Mouse (Mus musculus): ENCODE data around the gene Selenom. TPM values are rescaled to one million over a fixed set of nuclear protein-coding genes. Genes with fewer than 3 reads are reported as not detected.

Gene Selenom
- total RNA-seq, 2 experiments from 2014 or later: not detected

DNA sequence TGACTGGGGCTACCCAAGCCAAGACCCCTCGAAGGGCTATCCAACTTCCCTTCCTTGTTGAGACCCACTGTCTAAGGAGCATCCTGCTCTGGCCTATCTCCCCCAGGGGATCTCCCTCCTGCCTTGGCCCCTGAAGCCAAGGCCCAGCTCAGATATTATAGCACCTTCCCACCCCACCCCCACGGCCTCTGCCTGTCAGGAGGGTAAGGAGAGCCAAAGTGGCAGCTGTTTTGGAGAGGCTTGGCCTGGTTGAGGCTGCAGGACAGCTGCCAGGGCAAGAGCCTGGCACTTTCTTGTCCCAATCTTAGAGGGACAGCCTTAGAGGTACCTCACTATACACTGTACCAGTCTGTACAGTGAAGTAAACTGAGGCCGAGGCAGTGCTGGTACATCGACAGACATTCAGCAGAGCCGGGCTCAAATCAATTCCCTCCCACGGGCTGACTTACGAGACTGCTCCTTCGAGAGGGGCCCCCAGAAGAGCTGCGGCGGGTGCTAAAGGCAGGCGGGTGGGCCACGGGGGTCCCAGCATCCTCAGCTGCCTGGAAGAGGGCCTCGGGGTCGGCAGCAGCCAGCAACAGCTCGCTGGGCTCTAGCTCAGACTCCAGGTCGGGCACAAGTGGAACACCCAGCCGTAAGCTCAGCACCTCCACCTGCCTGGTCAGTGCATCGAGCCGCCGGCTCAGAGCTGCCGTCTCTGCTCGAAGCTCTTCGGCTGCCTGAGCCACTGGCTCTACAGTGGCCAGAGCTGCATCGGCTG, 12.7 kb downstream of the Selenom start:
- no peak for ATAC-seq (replicated peaks; ENCODE audit: low FRiP score, poor library complexity, severe bottlenecking)

DNA sequence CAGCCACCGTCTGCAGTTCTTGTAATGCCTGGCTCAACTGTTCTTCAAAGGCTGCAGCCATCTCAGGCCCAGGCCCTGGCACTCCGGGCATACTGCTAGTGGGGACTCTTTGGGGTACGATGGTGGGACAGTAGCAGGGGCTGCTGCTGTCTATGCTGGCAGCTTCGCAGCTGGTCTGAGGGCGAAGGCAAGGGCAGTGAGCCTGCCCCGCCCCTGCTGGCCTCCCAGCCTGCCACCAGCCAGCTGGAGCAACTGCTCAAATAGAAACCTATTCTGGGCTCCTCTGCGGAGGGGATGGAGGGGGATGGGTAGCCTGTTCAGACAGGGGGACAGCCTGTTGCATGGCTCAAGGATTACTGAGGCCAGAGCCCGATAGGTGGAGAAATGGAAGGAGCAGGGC, 13.3 kb downstream of the Selenom start:
- no peak for ATAC-seq (replicated peaks; ENCODE audit: low FRiP score, poor library complexity, severe bottlenecking)

- ATAC-seq (replicated peaks; ENCODE audit: low FRiP score, poor library complexity, severe bottlenecking): no peak
These were observed 13.7 kb downstream of the Selenom start for GRCm38 (mm10) chr11:3528208-3528607.

- ATAC-seq (replicated peaks; ENCODE audit: low FRiP score, poor library complexity, severe bottlenecking): no peak
These were observed 15.2 kb downstream of the Selenom start for GRCm38 (mm10) chr11:3529476-3530252.

DNA sequence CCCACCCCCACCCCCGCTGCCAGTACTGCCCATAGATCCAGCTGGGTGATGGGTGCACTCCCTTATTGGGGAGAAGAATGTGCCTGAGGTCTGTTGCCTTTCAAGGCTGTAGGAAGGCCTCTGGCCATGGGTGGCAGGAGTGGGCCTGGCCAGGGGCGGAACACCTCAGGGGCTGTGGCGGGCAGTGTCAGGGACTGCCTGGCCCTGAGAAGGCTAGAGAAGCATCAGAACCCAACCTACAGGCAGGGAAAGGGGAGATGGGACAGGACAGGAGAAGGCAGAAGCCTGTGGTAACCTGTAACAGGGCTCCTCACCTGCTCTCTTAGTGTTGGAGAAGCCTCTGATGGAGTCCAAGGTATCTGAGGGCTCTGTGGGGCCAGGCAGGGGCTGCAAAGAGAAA, 16.2 kb downstream of the Selenom start:
- ATAC-seq (replicated peaks; ENCODE audit: low FRiP score, poor library complexity, severe bottlenecking): no peak

DNA sequence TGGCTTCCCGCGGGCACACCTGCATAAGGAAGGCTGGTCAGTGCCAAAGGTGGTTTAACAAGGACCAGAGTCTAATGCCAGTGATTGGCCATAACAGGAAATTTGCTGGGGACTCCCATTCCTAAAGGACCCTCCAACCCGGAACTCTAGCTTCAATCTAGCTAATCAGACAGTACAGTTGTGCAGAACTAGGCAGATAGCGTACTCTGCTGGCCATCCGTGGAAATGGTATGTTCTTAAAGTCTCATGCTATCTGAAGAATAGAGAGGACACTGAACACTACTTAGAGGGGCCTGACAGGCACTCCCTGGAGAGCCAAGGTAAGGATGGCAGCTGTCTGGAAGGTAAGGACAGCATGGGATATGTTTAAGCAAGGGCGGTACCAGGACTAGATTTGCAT, 17.1 kb downstream of the Selenom start:
- ATAC-seq (replicated peaks; ENCODE audit: low FRiP score, poor library complexity, severe bottlenecking): no peak

GRCm38 (mm10) chr11:3532101-3532931, 17.8 kb downstream of the Selenom start:
- ATAC-seq (replicated peaks; ENCODE audit: low FRiP score, poor library complexity, severe bottlenecking): no peak

- no peak for ATAC-seq (replicated peaks; ENCODE audit: low FRiP score, poor library complexity, severe bottlenecking)
These were observed 19.0 kb downstream of the Selenom start for GRCm38 (mm10) chr11:3533406-3533932.

- ATAC-seq (replicated peaks; ENCODE audit: low FRiP score, poor library complexity, severe bottlenecking): no peak
These were observed 20.5 kb downstream of the Selenom start for GRCm38 (mm10) chr11:3534956-3535355.

DNA sequence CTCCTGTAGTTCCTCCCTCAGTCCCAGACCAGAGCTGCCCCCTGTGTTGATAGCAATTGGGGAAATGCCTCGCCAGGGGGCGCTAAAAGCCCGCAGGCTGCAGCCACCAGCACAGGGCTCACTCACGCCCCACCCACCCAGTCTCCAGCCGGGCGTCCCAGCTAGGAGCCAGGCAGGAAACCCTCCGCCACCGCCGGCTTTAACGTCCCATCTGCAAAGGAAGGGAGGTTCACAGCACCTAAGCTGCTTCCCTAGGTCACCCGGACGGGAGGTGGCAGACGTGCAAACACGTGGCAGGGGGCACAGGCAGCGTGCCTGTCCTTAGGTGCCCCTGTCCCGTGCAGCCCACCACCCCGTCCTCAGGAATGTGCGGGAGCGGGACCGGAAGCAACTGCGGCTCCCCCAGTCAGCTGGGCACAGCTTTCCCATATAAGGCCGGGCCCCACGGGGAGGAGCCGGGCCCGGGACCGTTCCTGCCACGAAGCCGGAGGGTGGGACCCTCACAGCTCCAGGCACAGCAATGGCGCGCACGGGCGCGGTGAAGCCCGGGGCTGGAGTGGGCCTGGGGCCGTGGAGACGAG, 21.0 kb downstream of the Selenom start:
- ATAC-seq (replicated peaks; ENCODE audit: low FRiP score, poor library complexity, severe bottlenecking): peak; percentile 69

- ATAC-seq (replicated peaks; ENCODE audit: low FRiP score, poor library complexity, severe bottlenecking): no peak
These were observed 21.6 kb downstream of the Selenom start for GRCm38 (mm10) chr11:3536082-3536481.

GRCm38 (mm10) chr11:3536745-3537333, 22.4 kb downstream of the Selenom start:
- ATAC-seq (replicated peaks; ENCODE audit: low FRiP score, poor library complexity, severe bottlenecking): no peak

DNA sequence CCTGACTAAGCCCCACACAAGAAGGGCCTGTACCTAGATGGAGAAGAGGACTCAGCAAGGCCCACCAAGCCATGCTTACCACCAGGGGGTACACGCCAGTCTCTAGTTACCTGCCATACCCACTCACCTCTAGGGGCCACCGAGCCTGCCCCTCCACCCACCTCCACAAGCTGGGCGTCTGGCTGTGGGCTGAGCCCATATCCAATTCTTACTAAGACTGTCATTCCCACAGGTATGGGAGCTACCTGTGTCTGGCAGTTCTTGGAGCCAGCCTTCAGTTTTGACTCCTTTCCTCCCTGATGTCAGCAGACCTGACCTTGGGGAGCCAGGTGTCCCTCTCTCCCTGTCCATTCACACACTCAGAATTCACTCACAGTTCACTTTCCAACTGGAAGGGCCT, 23.2 kb downstream of the Selenom start:
- no peak for ATAC-seq (replicated peaks; ENCODE audit: low FRiP score, poor library complexity, severe bottlenecking)

GRCm38 (mm10) chr11:3538341-3538740, 23.9 kb downstream of the Selenom start:
- no peak for ATAC-seq (replicated peaks; ENCODE audit: low FRiP score, poor library complexity, severe bottlenecking)

DNA sequence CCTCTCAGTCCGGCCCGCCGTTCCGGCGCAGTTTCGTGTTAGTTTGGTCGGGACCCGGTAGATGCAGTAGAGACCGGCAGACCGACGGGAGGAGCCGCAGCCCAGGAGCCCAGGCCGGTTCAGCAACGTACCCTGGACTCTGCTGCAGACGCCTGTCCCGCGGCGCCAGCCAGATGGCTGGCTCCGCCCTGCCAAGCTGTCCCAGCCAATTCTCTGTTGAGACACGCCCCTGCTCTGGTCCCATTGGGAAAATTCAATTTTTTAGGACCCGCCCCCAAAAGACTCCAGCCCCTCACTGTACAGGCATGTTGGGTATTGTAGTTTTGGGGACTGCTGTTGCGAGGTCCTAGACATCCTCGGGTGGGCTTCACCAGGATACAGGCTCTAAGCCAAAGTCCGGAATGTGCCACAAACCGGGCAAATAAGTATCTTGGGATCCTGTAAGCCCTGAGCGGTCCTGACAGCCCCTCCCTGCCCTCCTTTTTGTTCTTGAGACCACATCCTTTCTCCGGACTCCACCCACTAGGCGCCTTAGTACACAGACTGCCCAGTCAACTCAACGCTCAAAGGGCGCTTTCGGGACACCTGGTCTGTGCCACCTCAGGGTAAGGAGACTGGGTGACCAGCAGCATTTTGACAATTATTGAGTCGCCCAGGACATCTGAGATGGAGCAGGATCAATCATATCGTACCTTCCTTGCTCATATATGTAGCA, 24.8 kb downstream of the Selenom start:
- peak; percentile 83 for ATAC-seq (replicated peaks; ENCODE audit: low FRiP score, poor library complexity, severe bottlenecking)

GRCm38 (mm10) chr11:3539826-3540196, 25.3 kb downstream of the Selenom start:
- ATAC-seq (replicated peaks; ENCODE audit: low FRiP score, poor library complexity, severe bottlenecking): no peak

DNA sequence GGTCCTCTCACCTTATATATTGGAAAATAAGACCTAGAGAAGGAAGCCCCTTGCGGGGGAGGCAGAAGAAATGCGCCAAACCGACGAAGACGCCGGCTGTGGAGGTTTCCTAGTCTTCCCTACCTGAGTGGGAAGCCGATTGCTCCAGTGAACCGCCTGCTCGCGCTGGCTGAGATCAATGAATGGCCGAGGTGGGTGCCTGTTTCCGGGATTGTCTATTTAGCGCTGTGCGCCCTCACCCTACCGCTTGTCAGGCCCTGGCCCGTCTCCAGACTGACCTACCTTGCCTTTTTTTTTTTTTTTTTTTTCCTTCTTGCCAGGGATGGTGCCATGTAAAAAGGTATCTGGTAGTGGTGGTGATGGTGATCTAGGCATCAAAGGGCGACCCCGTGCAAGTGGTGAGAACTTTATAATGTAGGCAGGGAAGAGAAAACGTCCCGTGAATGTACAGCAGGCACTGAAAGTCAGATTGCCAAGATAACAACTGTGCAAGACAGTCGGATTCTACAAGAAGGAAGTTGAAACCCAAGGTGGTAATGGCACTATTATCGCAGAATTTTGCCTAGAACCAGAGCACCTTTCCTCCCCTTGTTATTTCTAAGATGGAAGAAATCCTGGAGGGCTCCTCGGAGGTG, 26.1 kb downstream of the Selenom start, which contains the start of gene Smtn:
Gene Smtn, minus strand, starts transcription at position 162 of the 635 bp plus-strand sequence.
- ATAC-seq (replicated peaks; ENCODE audit: low FRiP score, poor library complexity, severe bottlenecking): no peak

DNA sequence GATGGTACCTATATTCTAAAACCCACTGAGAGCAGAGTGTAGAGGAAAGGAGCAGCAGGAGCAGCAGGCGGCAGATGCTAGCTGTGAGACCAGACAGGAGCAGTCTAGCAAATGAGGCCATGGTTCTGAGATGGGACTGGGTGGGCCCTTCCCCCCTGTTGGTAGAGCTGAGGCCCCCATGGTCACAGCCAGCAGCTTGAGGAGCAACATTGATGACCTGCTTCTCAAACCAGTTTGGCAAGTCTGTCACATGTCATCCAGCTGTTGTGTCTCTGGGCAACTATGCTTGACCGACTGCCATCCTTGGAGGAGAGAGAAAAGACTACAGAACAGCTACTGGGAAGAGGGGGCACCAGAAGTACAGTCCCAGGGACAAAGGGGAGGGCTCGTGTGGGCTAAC, 27.4 kb downstream of the Selenom start:
- no peak for ATAC-seq (replicated peaks; ENCODE audit: low FRiP score, poor library complexity, severe bottlenecking)

Measured in erythroblast, adult 5-6 weeks (primary cell).